Mouse (Mus musculus) embryonic facial prominence, embryonic 10.5 days (tissue): ENCODE data around the gene Cipc. TPM values are rescaled to one million over a fixed set of nuclear protein-coding genes. Genes with fewer than 3 reads are reported as not detected.

Experiments used
- DNase-seq: peaks from one replicate; pipeline ENCODE4 v3.0.0-alpha.2; 2017; ENCODE audit warnings: low spot score
- H3K27ac ChIP-seq: fragments of 300-500 bp; sonication (generic); replicated peaks from 2 replicates; pipeline ENCODE4 v1.5.1; 2016; ENCODE audit warnings: mild to moderate bottlenecking
- H3K27me3 ChIP-seq: fragments of 300-500 bp; sonication (generic); replicated peaks from 2 replicates; pipeline ENCODE4 v1.6.1; 2016; ENCODE audit warnings: low read depth, mild to moderate bottlenecking; ENCODE audit not compliant: poor library complexity, severe bottlenecking
- H3K36me3 ChIP-seq: fragments of 300-500 bp; sonication (generic); replicated peaks from 2 replicates; pipeline ENCODE4 v1.6.1; 2016; ENCODE audit warnings: mild to moderate bottlenecking, moderate library complexity
- H3K4me1 ChIP-seq: fragments of 300-500 bp; sonication (generic); 2 replicates; pipeline ENCODE4 v1.6.1; 2016
- H3K4me3 ChIP-seq: fragments of 300-500 bp; sonication (generic); 2 replicates; pipeline ENCODE4 v1.5.1; 2016; ENCODE audit warnings: mild to moderate bottlenecking, moderate library complexity
- H3K9me3 ChIP-seq: fragments of 300-500 bp; sonication (generic); 2 replicates; pipeline ENCODE4 v1.6.1; 2016; ENCODE audit warnings: mild to moderate bottlenecking
- WGBS: fragments of 180-500 bp; shearing (Covaris S2); methylation state at CpG from one replicate; pipeline ENCODE4 v1.1.7; 2016; 5-methylcytosine and 5-hydroxymethylcytosine counted together
- polyA plus RNA-seq: library from polyadenylated mRNA; unstranded; fragments of >200 nt; fragmentation: Nextera tagmentation; extraction: Ambion mirVana; gene quantifications from 2 replicates; pipeline ENCODE4 v1.2.1, GENCODE M21; 2016

Cipc gene
- polyA plus RNA-seq, 1 experiment from 2014 or later, result 35.1 TPM

DNA sequence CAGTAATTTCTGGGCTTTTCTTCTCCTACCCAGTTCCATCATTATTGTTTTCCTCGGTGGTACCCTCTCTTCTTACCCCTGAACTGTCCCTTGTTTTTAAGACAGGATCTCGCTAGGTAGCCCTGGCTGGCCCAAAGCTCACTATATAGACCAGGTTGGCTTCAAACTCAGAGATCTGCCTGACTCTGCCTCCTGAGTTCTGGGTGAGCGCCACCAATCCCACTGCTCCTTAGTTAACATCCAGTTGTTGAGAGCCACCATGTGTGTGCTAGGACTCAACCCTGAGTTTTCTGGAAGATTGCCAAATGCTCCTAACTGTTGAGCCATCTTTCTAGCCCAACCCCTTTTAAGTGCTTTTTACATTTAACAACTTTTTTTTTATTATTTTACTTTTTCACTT is 4.1 kb downstream of the Cipc start:
- H3K27ac ChIP-seq, result no peak overlapping the region
- H3K4me1 ChIP-seq, result peaks cover 30% of the 10 kb centered on the region
- WGBS, result 94% methylated on average over 3 of the region's 3 CpGs
- H3K4me3 ChIP-seq, result no peak overlapping the region
- H3K36me3 ChIP-seq, result peaks cover 46% of the 10 kb centered on the region
- H3K9me3 ChIP-seq, result no peaks in the 10 kb centered on the region
- H3K27me3 ChIP-seq, result no peaks in the 10 kb centered on the region
- no peak for DNase-seq

DNA sequence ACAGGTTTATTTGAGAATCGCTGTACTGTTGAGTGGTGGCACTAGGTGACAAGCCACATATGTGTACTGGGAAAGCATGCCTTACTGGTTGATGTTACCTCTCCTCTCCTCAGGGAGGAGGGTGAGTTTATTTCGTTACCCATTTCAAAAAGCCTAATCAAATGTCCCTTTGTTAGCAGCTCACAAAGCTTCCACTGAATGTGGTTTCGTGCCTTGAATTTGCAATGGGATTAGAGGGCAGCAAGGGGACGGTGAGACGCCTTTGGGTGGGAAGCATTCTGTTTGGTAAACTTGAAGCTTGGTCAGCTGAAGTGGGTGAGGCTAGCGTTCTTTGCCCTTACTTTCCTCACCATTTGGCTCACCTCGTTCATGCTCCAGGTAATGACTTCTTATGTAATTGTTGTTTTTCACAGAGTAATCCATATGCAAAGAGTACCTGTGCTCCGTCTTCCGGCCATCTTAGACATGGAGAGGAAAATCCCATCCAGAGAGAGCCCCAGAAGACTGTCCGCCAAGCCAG is 5.5 kb downstream of the Cipc start:
- Histone ChIP-seq H3K4me1 (peaks cover 24% of the 10 kb centered on the region), H3K36me3 (peaks cover 60% of the 10 kb centered on the region), H3K4me3 (no peak overlapping the region), H3K27ac (no peak overlapping the region), H3K9me3 (no peaks in the 10 kb centered on the region), H3K27me3 (no peaks in the 10 kb centered on the region)
- DNase-seq, result no peak
- WGBS, result 84% methylated on average over 10 of the region's 10 CpGs

- Histone ChIP-seq H3K9me3 (no peaks in the 10 kb centered on the region), H3K4me3 (no peak overlapping the region), H3K27me3 (no peaks in the 10 kb centered on the region), H3K4me1 (no peaks in the 10 kb centered on the region), H3K27ac (no peak overlapping the region), H3K36me3 (peaks cover 88% of the 10 kb centered on the region)
- no peak for DNase-seq
- WGBS, result 87% methylated on average over 2 of the region's 2 CpGs
Measured at GRCm38 (mm10) chr12:86955894-86956293, 9.1 kb downstream of the Cipc start.

- H3K36me3 ChIP-seq, result peaks cover 100% of the 10 kb centered on the region
- H3K4me3 ChIP-seq, result no peak overlapping the region
- H3K4me1 ChIP-seq, result no peaks in the 10 kb centered on the region
- DNase-seq, result no peak
- WGBS, result 95% methylated on average over 5 of the region's 5 CpGs
- no peaks in the 10 kb centered on the region for H3K9me3 ChIP-seq
- H3K27me3 ChIP-seq, result no peaks in the 10 kb centered on the region
- H3K27ac ChIP-seq, result no peak overlapping the region
Measured at GRCm38 (mm10) chr12:86958558-86958957, 11.7 kb downstream of the Cipc start.

DNA sequence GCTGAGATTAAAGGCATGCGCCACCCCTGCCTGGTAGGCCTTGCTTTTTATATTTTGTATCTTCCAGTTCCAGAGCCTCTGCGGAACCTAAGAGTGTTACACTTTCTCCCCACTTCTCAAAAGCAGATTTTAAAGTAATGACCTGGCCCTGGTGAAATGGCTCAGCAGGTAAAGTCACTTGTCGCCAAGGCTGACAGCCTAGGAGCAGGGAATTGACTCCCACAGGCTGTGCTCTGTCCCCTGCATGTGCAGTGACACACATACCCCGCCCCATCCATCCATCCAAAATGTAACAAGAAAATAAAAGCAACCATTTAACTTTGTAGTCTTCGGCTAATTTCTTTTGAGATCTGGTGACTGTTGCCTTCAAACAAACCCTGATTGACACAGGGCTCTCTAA is 12.8 kb downstream of the Cipc start:
- no peaks in the 10 kb centered on the region for H3K27me3 ChIP-seq
- 92% methylated on average over 5 of the region's 5 CpGs for WGBS
- no peaks in the 10 kb centered on the region for H3K9me3 ChIP-seq
- no peaks in the 10 kb centered on the region for H3K4me1 ChIP-seq
- H3K36me3 ChIP-seq, result peaks cover 99% of the 10 kb centered on the region
- no peak overlapping the region for H3K27ac ChIP-seq
- DNase-seq, result no peak
- H3K4me3 ChIP-seq, result no peak overlapping the region

DNA sequence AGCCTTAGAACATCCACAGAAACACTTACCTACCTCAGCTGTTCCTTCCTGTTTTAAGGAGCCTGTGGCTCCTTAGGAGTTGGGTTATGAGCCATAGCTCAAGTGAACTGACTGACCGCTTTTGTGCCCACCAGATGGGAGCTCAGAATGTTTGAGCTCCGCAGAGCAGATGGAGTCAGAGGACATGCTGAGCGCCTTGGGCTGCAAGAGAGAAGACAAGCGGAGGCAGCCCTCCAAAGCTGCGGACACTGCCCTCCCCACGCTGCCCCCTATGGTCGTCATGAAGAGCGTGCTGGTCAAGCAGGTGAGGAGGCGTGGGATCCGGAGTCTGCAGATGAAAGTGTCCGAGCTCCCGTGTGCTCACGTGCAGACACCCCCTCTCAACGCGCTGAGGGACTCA is 13.3 kb downstream of the Cipc start:
- no peaks in the 10 kb centered on the region for H3K27me3 ChIP-seq
- no peak overlapping the region for H3K4me3 ChIP-seq
- no peak for DNase-seq
- no peaks in the 10 kb centered on the region for H3K9me3 ChIP-seq
- no peak overlapping the region for H3K27ac ChIP-seq
- peaks cover 99% of the 10 kb centered on the region for H3K36me3 ChIP-seq
- no peaks in the 10 kb centered on the region for H3K4me1 ChIP-seq
- 88% methylated on average over 15 of the region's 15 CpGs for WGBS

DNA sequence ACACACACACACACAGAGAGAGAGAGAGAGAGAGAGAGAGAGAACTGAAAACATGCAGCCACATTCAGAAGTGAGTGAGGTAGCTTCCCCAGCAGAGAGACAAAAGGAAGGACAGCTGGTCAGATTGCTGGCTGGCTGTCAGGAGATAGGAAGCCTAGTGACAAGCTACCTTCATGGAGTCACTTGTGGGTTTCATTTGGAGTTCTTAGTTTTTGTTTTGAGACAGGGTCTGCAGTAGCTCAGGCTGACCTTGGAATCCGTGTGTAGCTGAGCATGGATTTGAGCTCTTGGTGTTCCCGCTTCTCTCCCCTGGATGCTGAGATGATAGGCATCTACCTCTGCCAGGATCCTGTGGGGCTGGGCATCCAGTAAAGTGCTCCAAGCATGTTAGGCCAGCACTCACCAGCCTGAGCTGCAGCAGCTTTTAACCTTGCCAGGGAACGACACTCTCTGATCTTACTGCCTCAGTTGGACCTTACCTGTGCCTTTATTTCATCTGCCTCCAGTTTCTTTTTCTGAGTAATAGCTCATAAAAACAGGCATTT is 14.0 kb downstream of the Cipc start:
- H3K27ac ChIP-seq, result no peak overlapping the region
- H3K4me3 ChIP-seq, result no peak overlapping the region
- WGBS, result 86% methylated on average over 3 of the region's 3 CpGs
- H3K27me3 ChIP-seq, result no peaks in the 10 kb centered on the region
- DNase-seq, result no peak
- H3K36me3 ChIP-seq, result peaks cover 99% of the 10 kb centered on the region
- H3K4me1 ChIP-seq, result no peaks in the 10 kb centered on the region
- H3K9me3 ChIP-seq, result no peaks in the 10 kb centered on the region

GRCm38 (mm10) chr12:86961589-86962344 is 14.9 kb downstream of the Cipc start:
- Histone ChIP-seq H3K9me3 (no peaks in the 10 kb centered on the region), H3K27me3 (no peaks in the 10 kb centered on the region), H3K4me3 (no peak overlapping the region), H3K4me1 (no peaks in the 10 kb centered on the region), H3K36me3 (peaks cover 95% of the 10 kb centered on the region), H3K27ac (no peak overlapping the region)
- WGBS, result 90% methylated on average over 11 of the region's 11 CpGs
- DNase-seq, result no peak

GRCm38 (mm10) chr12:86964278-86965057 is 17.6 kb downstream of the Cipc start:
- peaks cover 68% of the 10 kb centered on the region for H3K36me3 ChIP-seq

DNA sequence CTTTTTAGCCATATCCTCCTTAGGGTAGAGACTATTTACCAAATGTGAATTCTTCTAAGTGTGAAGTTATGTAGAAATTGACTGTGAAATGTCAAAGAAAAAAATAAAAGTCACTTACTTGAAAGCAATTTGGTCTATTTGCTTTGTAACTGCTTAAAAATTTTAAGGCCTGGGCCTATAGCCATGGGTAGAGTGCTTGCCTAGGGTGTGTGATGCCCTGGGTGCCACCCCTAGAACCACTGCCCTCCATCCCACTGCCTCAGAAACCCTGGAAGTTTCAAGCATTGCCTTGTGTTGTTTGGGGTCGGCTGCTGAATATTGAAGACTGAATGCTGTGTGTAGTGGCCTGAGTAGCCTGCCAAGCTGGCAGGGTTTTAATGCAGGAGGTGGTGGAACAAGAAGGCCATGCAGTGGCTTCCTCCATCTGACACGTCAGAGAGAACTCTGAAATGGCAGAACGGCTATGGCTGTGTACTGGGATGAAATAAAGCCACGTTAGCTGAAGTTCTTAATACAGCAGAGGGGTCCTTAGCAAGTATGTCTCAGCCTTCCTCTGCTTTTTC is 18.5 kb downstream of the Cipc start:
- Histone ChIP-seq H3K27me3 (no peaks in the 10 kb centered on the region), H3K36me3 (peaks cover 60% of the 10 kb centered on the region), H3K4me3 (no peak overlapping the region), H3K9me3 (no peaks in the 10 kb centered on the region), H3K4me1 (no peaks in the 10 kb centered on the region), H3K27ac (no peak overlapping the region)
- DNase-seq, result no peak
- 92% methylated on average over 4 of the region's 4 CpGs for WGBS

More at GRCm38 (mm10) chr12:86964278-86965057, 17.6 kb downstream of the Cipc start:
- H3K9me3 ChIP-seq, result no peaks in the 10 kb centered on the region
- H3K27ac ChIP-seq, result no peak overlapping the region
- no peaks in the 10 kb centered on the region for H3K27me3 ChIP-seq
- 90% methylated on average over 16 of the region's 16 CpGs for WGBS
- DNase-seq, result no peak
- no peaks in the 10 kb centered on the region for H3K4me1 ChIP-seq
- H3K4me3 ChIP-seq, result no peak overlapping the region

DNA sequence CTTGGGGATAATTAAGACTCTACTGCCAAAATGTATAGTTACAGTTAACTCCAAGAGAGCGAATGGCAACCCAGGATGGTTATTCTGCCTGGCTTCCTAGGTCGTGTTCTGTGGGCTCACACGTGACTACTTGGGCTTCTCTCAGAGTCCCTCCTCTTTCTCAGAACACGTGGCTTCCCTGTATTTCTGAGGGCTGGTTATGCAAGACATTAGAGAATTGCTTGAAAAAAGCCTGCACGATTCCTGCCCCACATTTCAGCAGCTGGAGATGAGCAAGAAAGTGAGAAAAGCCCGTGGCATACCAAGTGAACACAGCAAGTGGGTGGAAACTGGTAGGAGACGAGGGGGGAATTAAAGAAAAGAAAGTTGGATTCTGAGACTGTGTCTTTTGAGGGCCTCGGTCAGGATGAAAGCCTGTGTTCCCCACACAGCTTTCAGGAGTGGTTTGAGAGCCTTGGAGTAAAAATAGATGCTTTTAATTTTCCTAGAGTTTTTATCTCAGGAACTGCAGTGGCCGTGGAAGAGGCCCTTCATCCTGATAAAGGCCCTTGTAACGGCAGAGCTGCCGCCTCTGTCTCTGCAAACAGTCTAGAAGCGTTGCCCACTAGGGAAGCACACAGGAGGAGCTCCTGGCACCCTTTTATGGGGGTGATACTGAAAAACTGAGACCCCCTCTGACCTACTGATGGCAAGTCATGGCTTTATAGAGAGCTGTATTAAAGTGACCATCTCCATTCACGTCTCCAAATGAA is 21.8 kb downstream of the Cipc start:
- Histone ChIP-seq H3K27me3 (0 out of 2 replicates have a peak, but pooled peaks cover 4% of the 10 kb centered on the region), H3K9me3 (no peaks in the 10 kb centered on the region), H3K27ac (no peak overlapping the region), H3K36me3 (peaks cover 27% of the 10 kb centered on the region), H3K4me1 (no peaks in the 10 kb centered on the region), H3K4me3 (no peak overlapping the region)
- 78% methylated on average over 13 of the region's 13 CpGs for WGBS
- DNase-seq, result no peak

GRCm38 (mm10) chr12:86969220-86969601 is 22.4 kb downstream of the Cipc start:
- no peaks in the 10 kb centered on the region for H3K9me3 ChIP-seq
- peaks cover 4% of the 10 kb centered on the region for H3K4me1 ChIP-seq
- 0 out of 2 replicates have a peak, but pooled peaks cover 4% of the 10 kb centered on the region for H3K27me3 ChIP-seq
- DNase-seq, result no peak
- H3K27ac ChIP-seq, result no peak overlapping the region
- no peak overlapping the region for H3K4me3 ChIP-seq
- 70% methylated on average over 3 of the region's 3 CpGs for WGBS
- peaks cover 22% of the 10 kb centered on the region for H3K36me3 ChIP-seq
